Mouse (Mus musculus) common myeloid progenitor, adult 5-6 weeks (primary cell): ENCODE data around the gene Gm42417. TPM values are rescaled to one million over a fixed set of nuclear protein-coding genes. Genes with fewer than 3 reads are reported as not detected.

Experiments used
- ATAC-seq: replicated peaks from 2 replicates; pipeline ENCODE4 v1.8.0; 2016; ENCODE audit warnings: low read depth, mild to moderate bottlenecking, moderate TSS enrichment, inconsistent platforms; ENCODE audit not compliant: poor library complexity, severe bottlenecking
- total RNA-seq: library from RNA; stranded (forward); fragments of 200-1000, 187-1606 nt; gene quantifications from 2 replicates; pipeline ENCODE4 v1.2.3, GENCODE M21; 2017

The Gm42417 gene
- total RNA-seq, 1 experiment from 2014 or later: not detected

- ATAC-seq: no peak
These were observed 54.1 kb downstream of the Gm42417 start for GRCm38 (mm10) chr1:36485080-36485479.

- ATAC-seq: no peak
These were observed 55.4 kb downstream of the Gm42417 start for GRCm38 (mm10) chr1:36483825-36484224.

Other genes with a start within 250 kb of the Gm42417 start
- gene Arid5a, start 231.7 kb downstream of the Gm42417 start, total RNA-seq: 14.2 and 23.1 TPM in 2 replicates
- 25.7 and 47.6 TPM in 2 replicates for gene Kansl3, start 170.2 kb downstream of the Gm42417 start, total RNA-seq
- gene Fer1l5, start 167.1 kb downstream of the Gm42417 start, total RNA-seq: not detected in 2 replicates
- gene Lman2l, start 94.2 kb downstream of the Gm42417 start, total RNA-seq: 6.2 and 7.3 TPM in 2 replicates
- 6.5 and 6.6 TPM in 2 replicates for gene Cnnm4, start 67.8 kb downstream of the Gm42417 start, total RNA-seq
- 5.5 and 15.5 TPM in 2 replicates for gene Cnnm3, start 27.6 kb downstream of the Gm42417 start, total RNA-seq
- gene Ankrd23, start 2.5 kb downstream of the Gm42417 start, total RNA-seq: 4.9 and 9.1 TPM in 2 replicates
- gene Ankrd39, start 8.0 kb upstream of the Gm42417 start, total RNA-seq: 1.1 and 9.0 TPM in 2 replicates
- gene Sema4c, start 18.9 kb upstream of the Gm42417 start, total RNA-seq: 2.4 and 2.6 TPM in 2 replicates
- gene Fam178b, start 143.8 kb upstream of the Gm42417 start, total RNA-seq: 0.87 TPM in 1 of 2 replicates, not detected in the other
- 326 and 756 TPM in 2 replicates for gene Cox5b, start 152.0 kb upstream of the Gm42417 start, total RNA-seq
- not detected in 2 replicates for gene 4933424G06Rik, start 170.7 kb upstream of the Gm42417 start, total RNA-seq
- gene Actr1b, start 175.0 kb upstream of the Gm42417 start, total RNA-seq: 40.1 and 42.2 TPM in 2 replicates
- gene Zap70, start 222.4 kb upstream of the Gm42417 start, total RNA-seq: 1.0 TPM in 1 of 2 replicates, not detected in the other